Mouse (Mus musculus): ENCODE measurements around the gene Rimbp2. TPM values are rescaled to one million over a fixed set of nuclear protein-coding genes. Genes with fewer than 3 reads are reported as not detected.

Gene Rimbp2
- polyA plus RNA-seq, 1 experiment: 1.2 TPM

- Histone ChIP-seq H3K27me3 (ENCODE audit: control insufficient read depth, insufficient read depth, low read length) (no peaks in the 10 kb centered on the region), H3K36me3 (ENCODE audit: control insufficient read depth, insufficient read depth, low read length) (no peaks in the 10 kb centered on the region), H3K4me3 (ENCODE audit: control insufficient read depth, low read depth, low read length) (no peak overlapping the region), H3K4me1 (ENCODE audit: control insufficient read depth, insufficient read depth, low read length) (no peaks in the 10 kb centered on the region), H3K27ac (ENCODE audit: control insufficient read depth, insufficient read depth, low read depth, low read length) (no peak overlapping the region)
- TF ChIP-seq CTCF (IDR thresholded peaks at IDR 0.05; ENCODE audit: control insufficient read depth, insufficient read depth, insufficient replicate concordance, low read depth, low read length) (no peak), POLR2A (IDR thresholded peaks at IDR 0.05; ENCODE audit: control insufficient read depth, low read depth, low read length) (no peak)
These were observed 242.7 kb downstream of the Rimbp2 start for GRCm38 (mm10) chr5:128710596-128710995.

GRCm38 (mm10) chr5:128708929-128709328 is 244.4 kb downstream of the Rimbp2 start:
- Histone ChIP-seq H3K27me3 (ENCODE audit: control insufficient read depth, insufficient read depth, low read length) (no peaks in the 10 kb centered on the region), H3K36me3 (ENCODE audit: control insufficient read depth, insufficient read depth, low read length) (no peaks in the 10 kb centered on the region), H3K4me3 (ENCODE audit: control insufficient read depth, low read depth, low read length) (no peak overlapping the region), H3K4me1 (ENCODE audit: control insufficient read depth, insufficient read depth, low read length) (no peaks in the 10 kb centered on the region; the same call in 1 of the 2 replicates), H3K27ac (ENCODE audit: control insufficient read depth, insufficient read depth, low read depth, low read length) (no peak overlapping the region)
- TF ChIP-seq CTCF (IDR thresholded peaks at IDR 0.05; ENCODE audit: control insufficient read depth, insufficient read depth, insufficient replicate concordance, low read depth, low read length): no peak
- TF ChIP-seq POLR2A (IDR thresholded peaks at IDR 0.05; ENCODE audit: control insufficient read depth, low read depth, low read length): no peak

Other genes starting within 250 kb of the Rimbp2 start
- gene Stx2, start 55.1 kb upstream of the Rimbp2 start, polyA plus RNA-seq (2012; rRNA removed): 51.0 and 52.4 TPM in 2 replicates
- gene Ran, start 66.6 kb upstream of the Rimbp2 start, polyA plus RNA-seq (2012; rRNA removed): 254 and 277 TPM in 2 replicates
- 1.3 and 1.6 TPM in 2 replicates for gene Adgrd1, start 143.3 kb upstream of the Rimbp2 start, polyA plus RNA-seq (2012; rRNA removed)

Measured in testis, adult 2 months (tissue).